Mouse (Mus musculus): Measurements from ENCODE around the gene Cdh18. TPM values are rescaled to one million over a fixed set of nuclear protein-coding genes. Genes with fewer than 3 reads are reported as not detected.

The Cdh18 gene
- polyA plus RNA-seq, 1 experiment from 2014 or later, result 6.0 TPM

- Histone ChIP-seq H3K9ac (replicated peaks; ENCODE audit: low read depth, low read length) (no peak overlapping the region), H3K4me2 (ENCODE audit: low read length) (no peak overlapping the region), H3K27ac (ENCODE audit: low read length) (no peak overlapping the region), H3K4me3 (replicated peaks; ENCODE audit: low read length) (no peak overlapping the region), H3K36me3 (ENCODE audit: control insufficient read depth, insufficient read depth) (no peaks in the 10 kb centered on the region), H3K27me3 (replicated peaks; ENCODE audit: control insufficient read depth, insufficient read depth, low read length) (no peaks in the 10 kb centered on the region), H3K9me3 (ENCODE audit: control insufficient read depth, low read length) (no peaks in the 10 kb centered on the region), H3K4me1 (replicated peaks; ENCODE audit: control insufficient read depth, insufficient read depth, low read length) (no peaks in the 10 kb centered on the region)
- no peak for ATAC-seq
- WGBS, result 90% methylated on average over 3 of the region's 3 CpGs
These were observed 967.0 kb downstream of the Cdh18 start for GRCm38 (mm10) chr15:23515786-23516185.

GRCm38 (mm10) chr15:23518079-23518478, 969.3 kb downstream of the Cdh18 start:
- Histone ChIP-seq H3K27me3 (replicated peaks; ENCODE audit: control insufficient read depth, insufficient read depth, low read length) (no peaks in the 10 kb centered on the region), H3K4me3 (replicated peaks; ENCODE audit: low read length) (no peak overlapping the region), H3K9me3 (ENCODE audit: control insufficient read depth, low read length) (no peaks in the 10 kb centered on the region), H3K27ac (ENCODE audit: low read length) (no peak overlapping the region), H3K4me2 (ENCODE audit: low read length) (no peak overlapping the region), H3K4me1 (replicated peaks; ENCODE audit: control insufficient read depth, insufficient read depth, low read length) (no peaks in the 10 kb centered on the region), H3K9ac (replicated peaks; ENCODE audit: low read depth, low read length) (no peak overlapping the region), H3K36me3 (ENCODE audit: control insufficient read depth, insufficient read depth) (no peaks in the 10 kb centered on the region)
- no peak for ATAC-seq
- WGBS, result 80% methylated on average over 2 of the region's 2 CpGs

All from forebrain, embryonic 16.5 days (tissue).